Mouse (Mus musculus) intestine, embryonic 15.5 days (tissue): Measurements from ENCODE around the gene Zzz3. TPM values are rescaled to one million over a fixed set of nuclear protein-coding genes. Genes with fewer than 3 reads are reported as not detected.
A peak's percentile ranks its signal among the peaks of the same experiment; 100 is the strongest.

ENCODE experiments used
- ATAC-seq: fragments of 200-750 bp; cut with Nextera tagmentation; 2 replicates; pipeline ENCODE4 v1.8.0; 2017; ENCODE audit warnings: moderate TSS enrichment, moderate library complexity
- H3K27ac ChIP-seq: fragments of 300-500 bp; sonication (generic); 2 replicates; pipeline ENCODE4 v1.5.1; 2015; ENCODE audit warnings: mild to moderate bottlenecking, inconsistent platforms
- H3K27me3 ChIP-seq: fragments of 300-500 bp; sonication (generic); replicated peaks from 2 replicates; pipeline ENCODE4 v1.6.1; 2015; ENCODE audit warnings: inconsistent platforms
- H3K36me3 ChIP-seq: fragments of 300-500 bp; sonication (generic); 2 replicates; pipeline ENCODE4 v1.6.1; 2015; ENCODE audit warnings: inconsistent platforms
- H3K4me1 ChIP-seq: fragments of 300-500 bp; sonication (generic); replicated peaks from 2 replicates; pipeline ENCODE4 v1.6.1; 2015; ENCODE audit warnings: inconsistent platforms
- H3K4me2 ChIP-seq: fragments of 300-500 bp; sonication (generic); replicated peaks from 2 replicates; pipeline ENCODE4 v1.6.1; 2015; ENCODE audit warnings: mild to moderate bottlenecking, inconsistent platforms
- H3K4me3 ChIP-seq: fragments of 300-500 bp; sonication (generic); replicated peaks from 2 replicates; pipeline ENCODE4 v1.5.1; 2015; ENCODE audit warnings: inconsistent platforms
- H3K9ac ChIP-seq: fragments of 300-500 bp; sonication (generic); 2 replicates; pipeline ENCODE4 v1.6.1; 2015; ENCODE audit warnings: inconsistent platforms
- H3K9me3 ChIP-seq: fragments of 300-500 bp; sonication (generic); 2 replicates; pipeline ENCODE4 v1.6.1; 2016; ENCODE audit warnings: inconsistent platforms
- WGBS: fragments of 180-500 bp; shearing (Covaris S2); methylation state at CpG from one replicate; pipeline ENCODE4 v1.1.7; 2015; 5-methylcytosine and 5-hydroxymethylcytosine counted together
- polyA plus RNA-seq: library from polyadenylated mRNA; unstranded; fragments of >200 nt; fragmentation: Nextera tagmentation; extraction: Ambion mirVana; gene quantifications from 2 replicates; pipeline ENCODE4 v1.2.1, GENCODE M21; 2015

Gene Zzz3
- polyA plus RNA-seq, 1 experiment from 2014 or later: 39.8 TPM

DNA sequence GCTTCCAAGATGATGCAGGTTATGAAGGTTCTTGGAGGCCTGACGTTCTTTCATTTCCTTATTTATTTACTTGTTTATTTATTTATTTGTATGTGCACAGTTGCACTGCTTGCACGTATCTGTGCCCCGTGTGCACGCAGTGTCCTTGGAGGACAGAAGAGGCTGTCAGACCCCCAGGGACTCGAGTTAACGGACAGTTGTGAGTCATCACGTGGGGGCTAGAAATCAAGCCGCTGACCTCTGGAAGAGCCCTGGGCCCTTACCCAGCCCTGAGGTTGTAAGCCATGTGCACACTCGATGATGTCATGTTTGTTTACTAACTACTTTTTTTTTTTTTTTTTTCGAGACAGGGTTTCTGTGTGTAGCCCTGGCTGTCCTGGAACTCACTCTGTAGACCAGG is 75.1 kb downstream of the Zzz3 start:
- no peak for ATAC-seq
- H3K4me2 ChIP-seq: no peak overlapping the region
- 0 out of 2 replicates have a peak, but pooled peaks cover 4% of the 10 kb centered on the region for H3K4me1 ChIP-seq
- no peaks in the 10 kb centered on the region for H3K36me3 ChIP-seq
- H3K4me3 ChIP-seq: no peak overlapping the region
- H3K9me3 ChIP-seq: no peaks in the 10 kb centered on the region
- no peak overlapping the region for H3K9ac ChIP-seq
- no peak overlapping the region for H3K27ac ChIP-seq
- WGBS: 68% methylated on average over 10 of the region's 10 CpGs
- H3K27me3 ChIP-seq: no peaks in the 10 kb centered on the region

DNA sequence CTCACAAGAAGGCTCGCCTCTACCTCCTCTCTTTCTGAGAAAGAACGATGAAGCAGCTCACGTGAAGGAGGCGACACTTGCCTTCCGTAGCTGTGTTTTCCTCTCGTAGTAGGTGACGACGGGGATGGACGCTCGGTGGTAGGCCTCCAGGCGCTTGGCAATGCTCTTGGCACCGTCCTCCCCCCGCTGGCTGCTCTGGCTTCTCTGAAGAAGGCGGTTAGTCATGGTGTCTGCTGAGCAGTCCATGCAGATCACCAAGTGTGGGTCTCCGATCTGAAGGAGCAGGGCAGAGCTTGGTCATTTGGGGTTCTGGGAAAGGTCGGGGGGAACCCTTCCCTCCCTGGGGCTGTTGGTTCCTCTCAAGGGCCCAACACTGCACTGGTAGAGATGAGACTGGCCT is 77.4 kb downstream of the Zzz3 start:
- H3K4me3 ChIP-seq: no peak overlapping the region
- H3K4me2 ChIP-seq: no peak overlapping the region
- no peaks in the 10 kb centered on the region for H3K36me3 ChIP-seq
- ATAC-seq: no peak
- H3K27me3 ChIP-seq: no peaks in the 10 kb centered on the region
- H3K4me1 ChIP-seq: 0 out of 2 replicates have a peak, but pooled peaks cover 4% of the 10 kb centered on the region
- H3K9ac ChIP-seq: no peak overlapping the region
- 92% methylated on average over 16 of the region's 16 CpGs for WGBS
- no peaks in the 10 kb centered on the region for H3K9me3 ChIP-seq
- no peak overlapping the region for H3K27ac ChIP-seq

DNA sequence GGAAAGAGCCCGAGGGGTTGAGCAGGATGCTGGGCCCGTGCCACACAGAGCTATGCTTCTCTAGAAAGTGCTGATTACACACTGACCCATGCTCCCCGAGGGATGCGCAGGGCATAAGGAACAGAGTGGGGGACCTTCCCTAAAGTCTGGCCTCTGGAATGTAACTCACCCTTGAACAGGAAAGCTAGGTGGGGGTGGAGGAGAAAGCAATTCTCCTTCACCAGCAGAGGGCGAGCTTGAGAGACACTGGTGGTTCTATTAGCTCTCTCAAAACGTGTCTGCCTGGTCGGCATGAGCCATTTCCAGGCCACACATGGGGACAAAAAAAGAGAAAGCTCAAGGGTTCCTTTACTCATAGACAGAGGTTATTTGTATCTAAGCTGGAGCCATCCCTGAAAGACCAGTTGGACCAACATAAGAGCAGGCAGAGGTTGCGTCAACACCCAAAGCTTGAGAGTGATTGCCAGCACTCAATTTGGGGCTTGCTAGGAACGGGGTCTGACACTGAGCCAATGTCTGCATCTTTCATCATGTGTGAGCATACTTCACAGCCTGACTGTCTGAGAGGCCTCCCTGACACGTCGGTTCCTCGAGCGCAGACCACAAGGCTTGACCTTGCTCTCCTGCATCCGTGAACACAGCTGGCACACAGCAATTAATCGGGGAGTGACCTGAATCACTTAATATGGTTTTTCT is 79.5 kb downstream of the Zzz3 start:
- Histone ChIP-seq H3K4me1 (peaks cover 8% of the 10 kb centered on the region; the same call in 1 of the 2 replicates), H3K36me3 (no peaks in the 10 kb centered on the region), H3K9me3 (no peaks in the 10 kb centered on the region), H3K4me3 (no peak overlapping the region), H3K4me2 (no peak overlapping the region), H3K27ac (no peak overlapping the region), H3K9ac (no peak overlapping the region), H3K27me3 (no peaks in the 10 kb centered on the region)
- ATAC-seq: no peak
- WGBS: 61% methylated on average over 15 of the region's 15 CpGs

GRCm38 (mm10) chr3:152475278-152475669 is 80.0 kb downstream of the Zzz3 start:
- Histone ChIP-seq H3K9me3 (no peaks in the 10 kb centered on the region), H3K27me3 (no peaks in the 10 kb centered on the region), H3K27ac (no peak overlapping the region), H3K4me3 (no peak overlapping the region), H3K36me3 (no peaks in the 10 kb centered on the region), H3K4me1 (peaks cover 8% of the 10 kb centered on the region; the same call in 1 of the 2 replicates), H3K4me2 (no peak overlapping the region), H3K9ac (no peak overlapping the region)
- ATAC-seq: no peak
- 80% methylated on average over 1 of the region's 1 CpGs for WGBS

- no peaks in the 10 kb centered on the region for H3K27me3 ChIP-seq
- no peak overlapping the region for H3K27ac ChIP-seq
- WGBS: 90% methylated on average over 3 of the region's 3 CpGs
- peaks cover 8% of the 10 kb centered on the region; the same call in 1 of the 2 replicates for H3K4me1 ChIP-seq
- no peaks in the 10 kb centered on the region for H3K9me3 ChIP-seq
- no peaks in the 10 kb centered on the region for H3K36me3 ChIP-seq
- no peak overlapping the region for H3K4me2 ChIP-seq
- H3K4me3 ChIP-seq: no peak overlapping the region
- ATAC-seq: no peak
- H3K9ac ChIP-seq: no peak overlapping the region
Measured at GRCm38 (mm10) chr3:152475894-152476293, 80.6 kb downstream of the Zzz3 start.

GRCm38 (mm10) chr3:152477796-152478527 is 82.7 kb downstream of the Zzz3 start:
- Histone ChIP-seq H3K4me1 (peaks cover 8% of the 10 kb centered on the region; the same call in 1 of the 2 replicates), H3K9ac (peak overlapping the region; percentile 44), H3K9me3 (no peaks in the 10 kb centered on the region), H3K36me3 (no peaks in the 10 kb centered on the region), H3K27ac (peak overlapping the region; percentile 72), H3K4me2 (peak overlapping the region; percentile 81), H3K4me3 (peak overlapping the region; percentile 42), H3K27me3 (no peaks in the 10 kb centered on the region)
- under 1% methylated on average over 23 of the region's 23 CpGs for WGBS
- ATAC-seq: peak; percentile 84

DNA sequence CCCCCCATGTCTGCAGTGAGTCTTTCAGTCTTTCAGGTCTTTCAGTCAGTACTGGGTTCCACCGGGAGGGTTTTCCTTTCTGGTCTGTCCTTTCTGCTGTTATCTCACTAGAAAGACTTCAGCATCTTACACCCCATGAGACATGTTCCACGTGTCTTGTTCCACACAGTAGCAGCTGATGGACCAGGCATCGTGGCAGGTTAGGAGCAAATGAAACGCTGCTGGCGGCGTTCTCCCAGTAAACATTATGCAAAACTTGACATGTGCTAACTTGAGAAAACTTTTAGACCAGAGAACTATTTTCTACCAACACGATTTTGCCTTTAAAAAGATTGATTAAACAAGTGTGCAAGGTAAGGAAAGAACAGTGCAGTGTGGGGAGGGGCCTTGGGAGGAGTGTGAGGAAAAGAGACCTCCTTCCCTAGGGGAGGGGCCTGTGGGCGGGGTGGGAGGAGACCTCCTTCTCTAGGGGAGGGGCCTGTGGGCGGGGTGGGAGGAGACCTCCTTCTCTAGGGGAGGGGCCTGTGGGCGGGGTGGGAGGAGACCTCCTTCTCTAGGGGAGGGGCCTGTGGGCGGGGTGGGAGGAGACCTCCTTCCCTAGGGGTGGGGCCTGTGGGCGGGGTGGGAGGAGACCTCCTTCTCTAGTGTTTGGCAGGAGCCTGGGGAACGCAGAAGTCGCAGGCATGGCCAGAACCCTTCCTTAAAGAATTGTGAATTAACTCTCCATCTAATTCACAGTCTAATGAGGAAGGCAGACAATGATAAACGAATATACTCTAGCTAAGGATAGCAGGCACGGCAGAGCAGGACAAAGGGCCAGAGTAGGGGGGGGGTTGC is 83.5 kb downstream of the Zzz3 start:
- peak overlapping the region; percentile 72 for H3K27ac ChIP-seq
- 6% methylated on average over 13 of the region's 16 CpGs for whole genome bisulfite sequencing
- peaks cover 11% of the 10 kb centered on the region; the same call in 1 of the 2 replicates for H3K4me1 ChIP-seq
- H3K9me3 ChIP-seq: no peaks in the 10 kb centered on the region
- H3K4me3 ChIP-seq: peak overlapping the region; percentile 42
- no peaks in the 10 kb centered on the region for H3K36me3 ChIP-seq
- H3K9ac ChIP-seq: peak overlapping the region; percentile 44; the same call in 1 of the 2 replicates
- no peaks in the 10 kb centered on the region for H3K27me3 ChIP-seq
- peak; percentile 84 for ATAC-seq
- peak overlapping the region; percentile 81 for H3K4me2 ChIP-seq

DNA sequence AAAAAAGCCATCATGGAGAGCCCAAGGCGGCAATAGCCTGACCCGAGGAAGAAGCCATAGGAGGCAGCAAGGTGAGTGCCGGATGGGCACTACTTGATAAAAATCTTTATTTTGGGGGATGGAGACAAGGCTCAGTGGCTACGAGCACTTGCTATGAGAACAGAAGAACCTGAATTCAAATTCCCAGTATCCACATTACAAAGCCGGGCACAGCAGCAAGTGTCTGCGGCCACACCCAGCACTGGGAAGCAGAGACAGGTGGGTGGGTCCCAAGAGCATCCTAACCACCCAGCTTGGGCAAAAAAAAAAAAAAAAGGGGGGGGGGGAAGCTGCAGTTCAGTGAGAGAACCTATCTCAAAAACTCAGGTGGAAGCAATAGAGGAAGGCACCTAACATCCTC is 85.1 kb downstream of the Zzz3 start:
- Histone ChIP-seq H3K4me3 (no peak overlapping the region), H3K27ac (no peak overlapping the region), H3K36me3 (no peaks in the 10 kb centered on the region), H3K9me3 (no peaks in the 10 kb centered on the region), H3K27me3 (no peaks in the 10 kb centered on the region), H3K4me1 (peaks cover 16% of the 10 kb centered on the region; the same call in 1 of the 2 replicates), H3K9ac (no peak overlapping the region), H3K4me2 (no peak overlapping the region)
- 86% methylated on average over 6 of the region's 6 CpGs for WGBS
- no peak for ATAC-seq

DNA sequence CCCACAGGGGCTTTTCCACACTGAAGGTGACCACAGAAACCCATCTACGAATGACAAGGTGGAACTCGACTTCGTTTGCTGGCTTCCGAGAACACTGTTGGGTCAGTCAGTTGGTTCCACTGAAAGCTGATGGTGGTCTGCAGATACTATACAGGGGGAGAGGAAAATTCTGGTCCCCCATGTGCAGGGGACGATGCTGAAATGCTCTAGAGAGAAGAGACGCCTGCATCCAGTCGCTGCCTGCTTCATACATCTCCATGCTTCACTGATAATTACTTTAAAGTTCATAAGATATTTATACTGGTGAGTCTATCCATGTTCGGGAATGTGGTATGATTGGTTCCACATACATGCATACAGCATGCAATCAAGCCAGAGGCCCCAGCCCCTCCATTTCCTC is 86.9 kb downstream of the Zzz3 start:
- WGBS: 79% methylated on average over 8 of the region's 8 CpGs
- H3K36me3 ChIP-seq: no peaks in the 10 kb centered on the region
- no peak for ATAC-seq

DNA sequence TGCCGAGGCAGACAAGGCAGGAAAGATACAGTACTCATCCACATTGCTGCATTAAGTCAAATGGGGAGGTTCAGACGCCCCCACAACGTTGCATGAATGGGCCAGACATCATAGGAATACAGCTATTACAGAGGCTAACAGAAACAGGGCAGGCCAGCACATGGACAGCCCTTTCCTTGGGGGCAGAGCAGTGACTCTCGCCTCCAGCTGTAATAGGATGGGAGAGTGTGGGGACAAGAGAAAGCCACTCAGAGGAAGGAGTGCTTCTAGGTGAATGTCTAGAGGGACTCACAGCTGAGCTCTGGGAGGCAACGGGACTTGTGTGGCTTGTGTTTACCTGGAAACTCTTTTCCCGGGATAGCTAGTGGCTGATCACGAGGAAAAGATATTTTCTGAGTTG is 88.5 kb downstream of the Zzz3 start:
- H3K4me2 ChIP-seq: no peak overlapping the region
- peaks cover 11% of the 10 kb centered on the region; the same call in 1 of the 2 replicates for H3K4me1 ChIP-seq
- peak overlapping the region; percentile 25; the same call in 1 of the 2 replicates for H3K27ac ChIP-seq

More for the DNA sequence above, 86.9 kb downstream of the Zzz3 start:
- no peak overlapping the region for H3K9ac ChIP-seq
- no peak overlapping the region for H3K4me2 ChIP-seq
- H3K9me3 ChIP-seq: no peaks in the 10 kb centered on the region
- peaks cover 16% of the 10 kb centered on the region; the same call in 1 of the 2 replicates for H3K4me1 ChIP-seq
- H3K27ac ChIP-seq: no peak overlapping the region
- no peaks in the 10 kb centered on the region for H3K27me3 ChIP-seq
- H3K4me3 ChIP-seq: no peak overlapping the region

DNA sequence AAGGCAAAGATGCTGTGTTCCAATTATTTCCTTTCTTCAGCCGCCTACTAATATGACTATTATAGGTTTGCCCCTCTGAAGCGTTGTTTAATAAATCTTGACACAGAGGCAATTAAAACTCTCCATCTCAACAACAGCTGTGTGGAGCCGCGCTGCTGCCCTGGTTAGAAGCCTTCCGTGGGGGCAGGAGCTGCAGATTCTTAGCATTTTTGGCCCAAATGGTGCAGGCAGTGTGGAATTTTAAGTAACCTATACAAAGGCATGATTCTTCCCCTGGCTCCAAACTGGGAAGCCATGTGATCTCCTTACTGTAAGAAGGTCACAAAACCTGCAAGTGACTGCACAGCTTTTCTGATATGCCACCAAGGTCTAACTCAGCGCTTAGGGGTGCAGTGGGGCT is 88.9 kb downstream of the Zzz3 start:
- Histone ChIP-seq H3K9me3 (no peaks in the 10 kb centered on the region), H3K36me3 (no peaks in the 10 kb centered on the region), H3K27ac (no peak overlapping the region), H3K9ac (no peak overlapping the region), H3K4me3 (no peak overlapping the region), H3K27me3 (no peaks in the 10 kb centered on the region), H3K4me1 (peaks cover 10% of the 10 kb centered on the region; the same call in 1 of the 2 replicates), H3K4me2 (no peak overlapping the region)
- ATAC-seq: no peak
- 34% methylated on average over 6 of the region's 6 CpGs for WGBS

More for the DNA sequence above, 88.5 kb downstream of the Zzz3 start:
- Histone ChIP-seq H3K27me3 (no peaks in the 10 kb centered on the region), H3K4me3 (no peak overlapping the region), H3K9ac (no peak overlapping the region), H3K9me3 (no peaks in the 10 kb centered on the region), H3K36me3 (no peaks in the 10 kb centered on the region)
- 23% methylated on average over 7 of the region's 7 CpGs for WGBS
- no peak for ATAC-seq

- WGBS: 84% methylated on average over 4 of the region's 4 CpGs
- no peaks in the 10 kb centered on the region for H3K36me3 ChIP-seq
Measured at GRCm38 (mm10) chr3:152488964-152489363, 93.7 kb downstream of the Zzz3 start.

More at GRCm38 (mm10) chr3:152488964-152489363, 93.7 kb downstream of the Zzz3 start:
- H3K27ac ChIP-seq: no peak overlapping the region
- no peaks in the 10 kb centered on the region for H3K27me3 ChIP-seq
- no peak overlapping the region for H3K4me2 ChIP-seq
- peaks cover 4% of the 10 kb centered on the region; the same call in 1 of the 2 replicates for H3K4me1 ChIP-seq
- no peaks in the 10 kb centered on the region for H3K9me3 ChIP-seq
- no peak for ATAC-seq
- no peak overlapping the region for H3K9ac ChIP-seq
- no peak overlapping the region for H3K4me3 ChIP-seq
